Mouse (Mus musculus): Measurements from ENCODE around the gene Vkorc1l1.
"Not testable (repeated sequence)": the region's sequence is repeated elsewhere in the genome, so short reads cannot be mapped to it uniquely, and the experiment has no call there.

Gene Vkorc1l1

DNA sequence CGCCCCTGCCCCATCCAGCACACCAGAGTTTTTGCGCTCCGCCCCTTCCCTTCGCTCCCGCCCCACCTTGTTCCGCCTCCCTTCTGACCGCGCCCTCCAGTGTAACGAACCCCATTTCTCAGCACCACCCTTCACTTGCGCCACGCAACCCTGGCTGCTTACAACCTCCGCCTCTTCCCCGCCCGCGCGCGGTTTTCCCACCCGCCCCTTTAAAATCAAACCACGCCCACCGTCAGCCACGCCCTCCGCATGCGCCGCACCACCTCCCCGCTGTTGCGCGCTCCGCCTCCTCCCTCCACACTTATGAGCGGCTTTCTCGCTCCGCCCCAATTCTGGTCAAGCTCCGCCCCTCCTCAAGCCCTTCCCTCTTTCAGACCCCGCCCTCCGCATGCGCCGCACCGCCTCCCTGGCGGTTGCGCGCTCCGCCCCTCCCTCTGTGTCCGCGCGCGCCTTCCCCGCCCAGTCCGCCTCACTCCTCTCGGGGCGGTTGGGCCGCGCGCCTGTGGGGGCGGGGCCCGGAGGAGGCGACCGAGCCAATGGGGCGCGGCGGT, at the start of gene Vkorc1l1:
Vkorc1l1 (plus strand) TSS at position 476 of the 551 bp plus-strand sequence.
- peak; percentile 96 to 97 for DNase-seq (ENCODE audit: low spot score in 2 of 2)

DNA sequence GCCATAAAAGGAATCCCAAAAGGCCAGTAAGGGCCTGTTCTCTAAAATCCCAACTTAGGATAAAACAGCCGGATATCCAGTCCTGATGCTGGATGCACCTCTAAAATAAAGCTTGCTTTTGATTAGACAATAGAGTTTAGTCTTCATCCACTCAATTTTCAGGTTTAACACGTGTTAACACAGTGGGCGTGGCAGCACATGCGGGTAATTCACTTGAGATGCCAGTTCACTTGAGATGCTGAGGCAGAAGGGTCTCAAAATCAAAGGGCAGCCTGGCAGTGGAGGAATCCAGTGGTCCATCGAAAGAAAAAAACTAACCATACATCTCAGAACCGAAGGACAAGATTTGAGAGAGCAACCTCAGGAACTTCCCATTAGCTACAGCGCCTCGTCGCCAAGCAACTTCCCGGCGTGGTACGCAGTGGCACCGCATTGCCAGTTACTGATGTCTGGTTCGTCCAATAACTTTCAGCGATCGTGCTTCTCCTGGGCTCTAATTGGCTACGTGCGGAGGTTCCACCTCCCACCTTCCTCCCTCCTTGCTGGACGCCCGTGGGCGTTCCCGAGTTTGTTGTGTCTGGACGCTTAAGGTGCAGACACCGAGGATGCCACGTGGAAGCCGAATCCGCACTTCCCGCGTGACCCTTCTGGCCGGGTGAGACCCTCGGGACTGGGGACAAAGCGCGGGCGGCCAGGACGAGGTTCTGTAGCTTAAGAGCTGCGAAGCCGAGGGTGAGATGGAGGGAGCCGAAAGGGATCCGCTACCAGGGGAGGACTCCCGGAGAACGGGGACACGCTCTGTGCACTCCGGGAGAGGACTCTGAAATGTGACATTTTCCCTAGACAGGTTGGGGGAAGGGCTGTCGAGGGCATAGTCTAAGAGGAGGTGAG, 46.3 kb upstream of the Vkorc1l1 start, which contains the start of gene Zbed5:
Zbed5 (plus strand) TSS at position 526 of the 891 bp plus-strand sequence.
- peak; percentile 86 to 88 for DNase-seq (ENCODE audit: low spot score in 2 of 2)

DNA sequence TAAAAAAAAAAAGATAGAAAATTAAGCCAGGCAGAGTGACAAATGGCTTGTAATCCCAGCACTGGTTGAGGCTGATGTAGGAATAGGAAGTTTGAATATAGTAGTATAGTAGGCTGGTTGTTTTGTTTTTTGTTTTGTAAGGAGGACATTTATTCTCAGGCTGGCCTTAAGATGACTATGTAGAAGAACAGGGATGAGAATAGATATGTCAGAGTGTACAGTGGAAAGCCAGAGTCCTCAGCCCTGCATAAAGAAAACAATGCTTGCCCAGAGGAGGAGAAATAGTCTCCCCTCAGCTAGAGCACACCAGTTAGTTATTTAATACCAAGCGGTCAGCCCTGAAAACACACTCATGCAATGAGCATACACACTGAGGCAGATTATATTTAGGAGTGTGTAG, 43.3 kb upstream of the Vkorc1l1 start, which contains the start of gene Phkg1:
Phkg1 (minus strand) TSS at position 101 of the 400 bp plus-strand sequence.
- DNase-seq (ENCODE audit: low spot score in 2 of 2) = no peak

DNA sequence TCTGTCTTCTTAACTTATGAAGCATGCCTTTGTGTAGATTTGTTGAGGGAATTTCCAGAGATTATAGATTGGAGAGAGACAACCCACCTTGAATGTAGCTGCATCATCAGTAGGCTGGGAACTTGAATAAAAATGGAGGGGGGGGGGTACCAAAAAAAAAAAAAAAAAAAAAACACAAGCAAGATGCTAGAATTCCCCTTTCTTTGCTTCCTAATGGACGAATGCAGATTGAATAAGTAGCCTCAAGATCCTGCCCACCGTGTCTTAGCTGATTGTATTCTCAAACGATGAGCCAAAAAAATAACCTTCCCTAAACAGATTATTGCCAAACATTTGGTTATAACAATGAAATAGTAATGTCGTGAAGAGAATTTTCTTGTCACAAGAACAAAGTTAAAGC, 34.0 kb upstream of the Vkorc1l1 start:
- no peak for DNase-seq (ENCODE audit: low spot score in 2 of 2)

DNA sequence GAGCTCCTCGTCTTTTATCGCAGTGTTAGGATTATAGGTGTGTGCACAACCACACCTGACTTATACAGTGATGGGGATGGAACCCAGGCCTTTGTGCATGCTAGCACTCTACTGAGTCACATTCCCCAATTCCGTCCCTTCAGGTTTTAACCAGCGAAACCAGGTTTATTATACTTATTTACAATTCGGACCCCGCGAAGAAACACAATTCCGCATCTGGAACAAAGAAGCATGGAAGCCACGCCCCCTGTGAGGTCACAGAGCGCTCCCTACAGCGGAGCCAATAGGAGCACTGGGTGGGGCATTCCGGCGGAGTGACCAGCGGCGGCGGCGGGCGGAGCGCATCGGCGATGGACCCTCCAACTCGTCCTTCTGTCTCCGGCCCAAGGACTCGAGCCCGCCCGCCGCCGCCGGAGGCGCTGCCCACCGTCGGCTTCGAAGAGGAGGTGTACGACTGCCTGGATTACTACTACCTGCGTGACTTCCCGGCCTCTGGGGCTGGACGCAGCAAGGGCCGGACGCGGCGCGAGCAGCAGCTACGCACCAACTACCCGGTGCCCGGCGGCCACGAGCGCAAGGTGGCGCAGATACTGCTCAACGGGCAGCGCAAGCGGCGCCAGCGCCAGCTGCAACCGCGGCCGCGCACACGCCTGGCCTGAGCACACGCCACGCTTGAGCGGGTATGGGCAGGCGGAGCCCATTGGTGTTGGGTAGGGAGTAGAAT, 33.4 kb upstream of the Vkorc1l1 start, which contains the start of gene Nupr1l:
Nupr1l (plus strand) TSS at position 299 of the 724 bp plus-strand sequence.
- DNase-seq (ENCODE audit: low spot score in 2 of 2) = peak; percentile 79 to 84

DNA sequence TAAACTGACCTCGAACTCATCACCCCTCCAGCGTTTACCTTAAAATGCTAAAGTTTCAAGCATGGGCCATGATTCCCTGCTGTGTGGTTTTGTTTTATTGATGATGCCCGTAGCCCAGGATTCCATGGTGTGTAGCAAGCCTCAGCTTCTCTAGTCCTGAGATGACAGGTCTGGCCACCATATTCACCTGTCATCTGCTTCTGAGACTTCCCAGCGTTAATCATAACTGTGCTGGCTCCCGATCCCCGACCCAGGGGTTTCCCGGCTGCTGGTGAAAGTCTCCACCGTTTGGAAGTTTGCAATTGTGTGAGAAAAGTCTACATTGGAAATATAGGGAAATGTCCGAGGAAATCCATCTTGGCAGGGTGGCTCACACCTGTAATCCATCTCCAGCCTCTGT, 32.6 kb upstream of the Vkorc1l1 start:
- DNase-seq (ENCODE audit: low spot score in 2 of 2) = no peak

DNA sequence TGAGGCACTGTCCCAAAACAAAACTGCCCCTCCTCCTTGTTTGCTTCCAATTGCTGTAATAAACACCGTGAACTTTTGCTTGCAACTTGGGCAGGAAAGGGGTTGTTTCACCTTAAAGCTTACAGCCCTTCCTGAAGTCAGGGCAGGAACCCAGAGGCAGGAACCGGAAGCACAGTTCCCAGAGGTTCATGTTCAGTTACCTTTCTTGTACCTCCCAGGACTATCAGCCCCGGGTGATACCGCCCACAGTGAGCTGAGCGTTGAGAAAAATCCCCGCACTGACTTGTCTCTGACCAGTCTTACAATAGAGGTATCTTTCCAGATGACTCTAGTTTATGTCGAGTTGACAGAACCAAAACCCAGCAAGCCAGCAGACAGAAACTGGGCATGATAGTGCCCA, 32.2 kb upstream of the Vkorc1l1 start:
- no peak for DNase-seq (ENCODE audit: low spot score in 2 of 2)

DNA sequence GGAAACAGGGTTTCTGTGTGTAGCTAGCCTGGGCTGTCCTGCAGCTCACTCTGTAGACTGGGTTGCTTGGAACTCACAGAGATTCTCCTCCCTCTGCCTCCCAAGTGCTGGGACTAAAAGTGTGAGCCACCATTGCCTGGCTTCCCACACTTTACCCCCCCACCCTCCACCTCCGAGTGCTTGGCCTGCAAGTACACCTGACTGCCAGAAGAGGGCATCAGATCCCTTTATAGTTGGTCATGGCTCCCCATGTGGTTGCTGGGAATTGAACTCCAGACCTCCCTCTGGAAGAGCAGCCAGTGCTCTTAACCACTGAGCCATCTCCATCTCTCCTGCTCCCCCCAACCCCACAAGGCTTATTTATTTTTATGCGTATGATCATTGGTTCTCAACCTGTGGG, 27.7 kb upstream of the Vkorc1l1 start:
- DNase-seq (ENCODE audit: low spot score in 2 of 2) = no peak

DNA sequence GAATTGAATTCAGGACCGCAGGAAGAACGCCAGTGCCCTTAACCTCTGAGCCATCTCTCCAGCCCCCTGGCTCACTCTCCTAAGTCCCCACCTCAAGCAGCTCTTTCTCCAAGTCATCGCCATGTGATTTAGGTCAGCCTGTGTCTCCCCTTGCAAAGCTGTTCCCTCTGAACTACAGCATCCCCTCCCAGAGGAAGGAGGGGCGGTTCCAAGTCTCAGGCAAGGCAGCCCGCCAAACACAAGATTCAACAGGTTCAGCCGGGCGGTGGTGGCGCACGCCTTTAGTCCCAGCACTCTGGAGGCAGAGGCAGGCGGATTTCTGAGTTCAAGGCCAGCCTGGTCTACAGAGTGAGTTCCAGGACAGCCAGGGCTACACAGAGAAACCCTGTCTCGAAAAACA, 26.3 kb upstream of the Vkorc1l1 start:
- DNase-seq (ENCODE audit: low spot score in 2 of 2) = not testable (repeated sequence)

DNA sequence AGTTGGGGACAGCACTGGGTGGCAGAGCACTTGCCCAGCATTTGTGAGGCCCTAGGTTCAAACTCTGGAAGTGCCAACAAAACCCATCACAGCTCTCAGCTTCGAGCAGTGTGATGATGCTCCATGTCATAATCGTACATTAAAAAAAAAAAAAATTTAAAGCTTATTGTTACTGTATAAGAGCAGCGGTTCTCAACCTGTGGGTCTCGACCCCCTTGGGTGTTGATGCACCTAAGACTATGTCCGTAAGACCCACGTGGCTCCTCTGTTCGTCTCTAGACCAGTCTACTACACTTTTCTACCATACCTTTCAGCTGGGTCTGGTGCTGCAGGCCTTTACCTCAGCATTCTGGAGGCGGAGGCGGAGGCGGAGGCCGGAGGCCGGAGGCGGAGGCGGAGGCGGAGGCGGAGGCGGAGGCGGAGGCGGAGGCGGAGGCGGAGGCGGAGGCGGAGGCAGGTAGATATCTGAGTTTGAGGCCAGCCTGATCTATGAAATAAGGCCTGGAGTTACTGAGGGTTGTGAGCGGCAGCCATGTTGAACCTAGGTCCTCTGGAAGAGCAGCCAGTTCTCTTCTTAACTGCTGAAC, 23.6 kb upstream of the Vkorc1l1 start:
- no peak for DNase-seq (ENCODE audit: low spot score in 2 of 2)

DNA sequence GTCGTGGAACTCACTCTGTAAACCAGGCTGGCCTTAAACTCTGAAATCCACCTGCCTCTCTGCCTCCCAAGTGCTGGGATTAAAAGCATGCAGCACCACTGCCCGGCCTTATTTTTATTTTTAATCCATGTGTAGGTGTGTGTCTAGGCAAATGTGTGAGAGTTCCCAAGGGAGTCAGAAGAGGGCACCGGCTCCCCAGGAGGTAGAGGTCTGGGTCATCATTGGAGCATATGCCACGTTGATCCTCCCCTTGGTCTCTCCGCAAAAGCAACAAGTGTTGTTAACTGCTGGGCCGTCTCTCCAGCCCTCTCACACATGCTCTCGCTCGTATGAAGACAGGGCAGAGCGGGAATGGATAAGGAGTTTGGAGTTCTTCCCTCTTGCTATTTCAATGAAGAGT, 23.0 kb upstream of the Vkorc1l1 start:
- no peak for DNase-seq (ENCODE audit: low spot score in 2 of 2)

DNA sequence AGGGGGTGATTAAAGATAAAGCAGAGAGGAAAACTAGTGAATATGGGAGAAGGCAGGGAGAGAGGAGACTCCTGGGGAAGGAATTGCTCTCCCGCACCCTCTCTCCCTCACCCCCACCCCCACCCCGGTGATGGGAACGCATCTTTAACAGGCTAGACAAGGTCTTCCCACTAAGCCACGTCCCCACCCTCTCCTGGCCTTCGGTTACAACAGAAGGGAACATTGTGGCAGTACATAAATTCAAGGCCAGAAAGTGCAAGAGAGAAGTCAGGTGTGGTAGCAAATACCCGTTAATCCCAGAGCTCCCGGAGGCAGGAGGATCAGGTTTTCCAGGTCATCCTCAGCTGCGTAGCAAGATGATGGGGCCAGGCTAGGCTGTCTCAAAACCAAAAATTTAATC, 22.4 kb upstream of the Vkorc1l1 start:
- DNase-seq (ENCODE audit: low spot score in 2 of 2) = no peak

DNA sequence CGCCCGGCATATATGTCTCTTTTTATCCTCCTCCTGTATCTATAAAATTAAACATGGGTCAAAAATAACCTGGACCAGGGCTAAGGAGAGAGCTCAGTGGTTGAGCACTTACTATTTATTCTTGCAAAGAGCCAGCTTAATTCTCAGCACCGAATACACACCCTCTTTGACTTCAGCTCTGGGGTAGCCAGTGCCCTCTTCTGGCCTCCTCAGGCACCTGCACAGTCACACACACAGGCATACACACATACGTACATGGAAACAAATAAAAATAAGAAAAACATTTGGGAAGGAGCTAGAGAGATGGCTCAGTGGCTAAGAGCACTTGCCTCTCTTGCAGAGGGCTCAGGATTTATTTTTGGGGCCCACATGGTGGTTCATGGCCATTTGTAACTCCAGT, 19.8 kb upstream of the Vkorc1l1 start:
- DNase-seq (ENCODE audit: low spot score in 2 of 2) = no peak

DNA sequence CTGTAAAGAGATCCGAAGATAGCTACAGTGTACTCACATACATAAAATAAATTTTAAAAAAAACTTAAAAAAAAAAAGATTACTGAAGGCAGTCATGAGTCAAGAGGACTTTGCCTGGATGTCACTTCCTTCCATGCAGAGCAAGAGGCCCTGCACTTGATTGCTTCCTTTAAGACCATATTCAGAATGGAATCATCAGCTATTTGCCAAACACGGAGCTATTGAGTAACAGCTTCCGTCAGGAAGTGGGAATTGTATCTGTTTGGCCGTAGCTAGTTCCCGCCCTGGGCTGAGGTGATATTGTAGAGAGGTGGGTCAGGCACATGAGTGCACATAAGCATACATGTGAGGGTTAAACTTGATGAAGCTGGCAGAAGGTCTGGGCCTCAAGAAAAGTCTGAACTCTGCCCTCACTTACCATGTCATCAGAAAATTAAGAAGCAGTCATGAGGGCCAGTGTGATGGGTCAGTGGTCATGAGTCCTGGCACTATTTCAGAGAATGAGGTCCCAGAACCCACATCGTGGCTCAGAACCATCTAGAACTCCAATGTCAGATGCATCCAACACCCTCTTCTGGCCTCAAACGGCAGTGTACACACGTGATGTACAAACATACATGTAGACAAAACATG, 16.8 kb upstream of the Vkorc1l1 start:
- DNase-seq (ENCODE audit: low spot score in 2 of 2) = no peak

DNA sequence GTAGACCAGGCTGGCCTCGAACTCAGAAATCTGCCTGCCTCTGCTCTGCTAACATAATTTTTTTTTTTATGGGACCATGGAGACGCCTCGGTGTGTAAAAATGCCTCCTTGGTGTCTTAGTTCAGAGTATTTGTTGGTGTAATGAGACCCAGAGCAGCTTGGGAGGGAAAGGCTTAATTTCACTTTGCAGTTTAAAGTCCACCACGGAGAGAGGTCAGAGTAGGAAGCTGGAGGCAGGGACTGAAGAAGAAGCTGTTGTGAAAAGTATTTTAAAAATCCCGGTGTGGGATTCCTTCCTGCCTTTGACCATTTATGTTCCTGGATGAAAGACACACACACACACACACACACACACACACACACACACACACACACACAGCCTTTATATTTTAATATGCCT, 15.8 kb upstream of the Vkorc1l1 start:
- no peak for DNase-seq (ENCODE audit: low spot score in 2 of 2)

DNA sequence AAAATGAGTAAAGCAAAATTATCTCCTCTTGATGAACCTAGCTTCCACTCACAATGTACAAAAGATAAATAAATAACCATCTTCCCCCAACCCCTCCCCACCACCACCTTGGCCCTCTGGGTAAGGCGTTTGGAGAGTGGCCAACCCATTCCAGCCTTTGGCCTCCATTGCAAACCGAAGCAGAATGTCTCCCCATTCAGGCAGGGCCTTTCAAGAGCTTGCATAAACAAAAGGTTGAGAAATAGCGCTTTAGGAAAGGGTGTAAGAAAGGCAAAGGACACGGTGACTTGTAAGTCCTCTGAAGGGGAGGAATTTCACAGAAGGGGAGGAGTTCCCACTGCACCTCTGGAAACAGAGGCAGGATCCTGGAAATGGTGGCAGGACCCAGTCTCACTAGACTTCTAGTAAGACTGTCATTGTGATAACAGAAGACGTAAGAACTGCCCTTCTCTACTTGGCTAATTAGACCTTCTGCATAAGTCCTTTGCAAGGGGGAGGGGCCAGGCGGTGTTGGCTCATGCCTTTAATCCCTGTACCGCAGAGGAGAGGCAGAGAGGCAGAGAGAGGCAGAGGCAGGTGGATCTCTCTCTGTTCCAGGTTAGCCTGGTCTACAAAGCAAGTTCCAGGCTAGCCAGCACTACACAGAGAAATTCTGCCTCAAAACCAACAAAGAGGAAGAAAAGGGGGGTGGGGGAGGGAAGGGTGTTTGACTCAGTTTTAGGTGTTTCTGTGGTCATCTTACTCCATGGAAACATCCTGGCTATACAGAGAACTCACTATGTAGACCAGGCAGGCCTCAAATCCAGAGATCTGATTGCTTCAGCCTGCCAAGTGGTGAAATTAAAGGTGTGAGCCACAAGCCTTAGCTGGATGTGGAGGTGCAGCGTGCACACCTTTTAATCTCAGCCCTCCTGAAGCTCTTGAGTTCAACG, 11.6 kb upstream of the Vkorc1l1 start:
- no peak for DNase-seq (ENCODE audit: low spot score in 2 of 2)

DNA sequence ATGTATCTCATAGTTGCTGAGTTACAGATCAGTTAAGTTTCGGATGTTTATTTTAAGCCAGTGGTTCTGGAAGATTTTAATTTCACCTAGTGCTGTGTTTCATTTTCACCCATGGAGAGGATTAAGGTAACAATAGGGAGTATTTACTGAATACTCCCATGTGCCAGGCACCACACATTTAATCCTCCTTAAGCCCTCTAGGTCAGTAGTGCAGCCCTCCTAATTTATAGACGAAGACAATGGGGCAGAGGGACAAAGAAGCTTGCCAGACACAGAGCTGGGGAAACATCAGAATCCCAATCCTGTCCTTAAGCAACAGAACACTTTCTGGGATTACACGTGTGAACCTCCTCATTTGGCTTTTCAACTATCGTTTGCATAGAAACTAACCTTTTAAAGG, 4.8 kb upstream of the Vkorc1l1 start:
- no peak for DNase-seq (ENCODE audit: low spot score in 2 of 2)

DNA sequence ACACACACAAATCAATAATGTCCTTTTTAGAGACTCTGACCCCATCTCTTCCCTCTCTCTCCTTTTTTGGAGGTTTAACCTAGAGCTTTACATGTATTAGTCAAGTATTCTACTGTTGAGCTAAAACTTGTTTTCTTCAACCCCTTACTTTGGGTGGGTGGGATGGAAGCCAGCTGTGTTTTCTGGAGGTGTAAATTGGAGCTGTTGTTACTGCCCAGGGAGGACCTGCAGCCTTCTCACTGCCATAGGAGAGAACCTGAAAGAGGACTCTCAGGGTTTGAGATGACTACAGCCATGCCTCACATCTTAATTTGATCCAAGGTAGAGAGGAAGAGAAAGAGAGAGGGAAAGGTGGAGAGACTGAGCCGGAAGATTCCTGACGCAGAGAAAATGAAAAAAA, 1.5 kb upstream of the Vkorc1l1 start:
- no peak for DNase-seq (ENCODE audit: low spot score in 2 of 2)

DNA sequence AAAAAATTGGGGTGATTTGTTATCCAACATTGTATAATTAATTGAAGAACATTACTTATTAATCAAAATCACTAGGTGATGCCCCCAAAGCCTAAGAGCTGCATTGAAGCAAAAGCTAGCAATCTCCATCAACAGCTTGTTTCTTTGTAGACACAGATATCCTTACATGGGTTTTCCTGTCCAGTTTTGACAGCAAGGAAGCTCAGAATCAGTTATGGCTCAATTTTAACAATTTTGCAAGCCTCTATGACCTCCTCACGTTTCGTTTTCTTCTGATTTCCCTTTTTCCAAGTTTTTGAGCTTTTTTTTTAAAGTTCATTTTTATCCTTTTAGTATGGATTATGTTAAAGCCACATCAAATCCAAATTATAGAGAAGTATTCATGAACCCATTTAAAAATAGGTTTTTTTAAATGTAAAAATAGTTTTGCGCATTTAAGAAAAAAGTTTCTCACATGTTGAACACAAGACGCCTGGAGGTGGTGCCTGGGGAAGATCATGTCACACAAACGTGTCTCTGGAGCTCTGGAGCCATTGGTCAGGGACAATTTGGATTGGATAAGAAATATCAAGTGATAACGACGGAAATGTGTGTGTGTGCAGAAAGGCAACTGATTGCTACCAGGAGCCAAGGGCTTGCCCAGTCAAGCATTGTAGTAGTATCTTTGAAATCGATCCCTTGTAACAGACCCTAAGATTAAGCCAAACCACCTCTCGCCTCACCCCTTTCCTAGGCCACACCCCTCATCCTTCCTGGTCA, 855 bp upstream of the Vkorc1l1 start:
- DNase-seq (ENCODE audit: low spot score in 2 of 2) = no peak

Measured in right cerebral cortex, postnatal 36 days (tissue).